Mouse (Mus musculus): ENCODE measurements around the gene Fam221a.

DNA sequence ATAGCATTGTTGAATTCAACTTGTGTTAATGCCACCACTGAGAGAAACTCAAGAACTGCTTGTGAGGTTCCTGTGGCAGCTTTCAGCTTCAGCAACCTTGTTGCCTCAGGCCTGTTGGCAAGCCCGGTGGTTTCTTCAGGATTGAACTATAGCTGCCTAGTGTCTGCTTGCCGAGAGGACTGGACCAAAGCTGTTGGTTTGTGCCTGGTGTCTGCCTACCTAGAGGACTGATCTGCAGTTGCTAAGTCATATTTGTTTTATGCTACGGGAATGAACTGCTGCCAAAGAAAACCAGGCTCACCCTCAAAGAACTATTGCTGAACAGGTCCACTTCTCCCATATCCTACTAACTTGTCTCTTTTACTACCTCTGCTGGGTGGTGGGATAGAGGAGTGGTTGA lies 40.7 kb upstream of the Fam221a start:
- TF ChIP-seq EP300 (IDR thresholded peaks at IDR 0.05; ENCODE audit: insufficient read depth, low read depth, low read length) (no peak), CTCF (IDR thresholded peaks at IDR 0.05; ENCODE audit: low read depth, low read length) (no peak), POLR2A (IDR thresholded peaks at IDR 0.05; ENCODE audit: insufficient read depth, low read length) (no peak)

Measured in ES-Bruce4 (cell line).